Mouse (Mus musculus): Measurements from ENCODE around the gene Rpgrip1. TPM values are rescaled to one million over a fixed set of nuclear protein-coding genes. Genes with fewer than 3 reads are reported as not detected.
"Not testable (repeated sequence)": the region's sequence is repeated elsewhere in the genome, so short reads cannot be mapped to it uniquely, and the experiment has no call there.

The Rpgrip1 gene
- polyA plus RNA-seq (2015; fragmentation: Nextera tagmentation; extraction: Ambion mirVana): 36.2 and 45.4 TPM in 2 replicates

GRCm38 (mm10) chr14:52110346-52110745 lies at the start of gene Rpgrip1:
Gene Rpgrip1 (plus strand): TSS chr14:52110704.
- Histone ChIP-seq H3K27ac (ENCODE audit: low read depth, low read length) (no peak within 1 kb of the TSS), H3K36me3 (ENCODE audit: control insufficient read depth, insufficient read depth, low read length) (no peaks in the 10 kb centered on the region), H3K4me1 (ENCODE audit: control insufficient read depth, insufficient read depth, low read depth, low read length) (no peaks in the 10 kb centered on the region), H3K9ac (ENCODE audit: low read depth, low read length) (no peak within 1 kb of the TSS), H3K9me3 (ENCODE audit: control insufficient read depth, low read length) (no peaks in the 10 kb centered on the region), H3K27me3 (replicated peaks; ENCODE audit: control insufficient read depth, insufficient read depth, low read length) (no peaks in the 10 kb centered on the region), H3K4me3 (ENCODE audit: low read length) (no peak within 1 kb of the TSS), H3K4me2 (ENCODE audit: low read length) (no peak within 1 kb of the TSS)
- WGBS: 91% methylated on average over 4 of the region's 4 CpGs
- no peak for ATAC-seq

GRCm38 (mm10) chr14:52060800-52061199 lies 49.7 kb upstream of the Rpgrip1 start:
- Histone ChIP-seq H3K36me3 (ENCODE audit: control insufficient read depth, insufficient read depth, low read length) (no peaks in the 10 kb centered on the region), H3K9ac (ENCODE audit: low read depth, low read length) (no peak overlapping the region), H3K4me3 (ENCODE audit: low read length) (no peak overlapping the region), H3K27ac (ENCODE audit: low read depth, low read length) (no peak overlapping the region), H3K4me2 (ENCODE audit: low read length) (no peak overlapping the region), H3K27me3 (replicated peaks; ENCODE audit: control insufficient read depth, insufficient read depth, low read length) (no peaks in the 10 kb centered on the region), H3K4me1 (ENCODE audit: control insufficient read depth, insufficient read depth, low read depth, low read length) (no peaks in the 10 kb centered on the region), H3K9me3 (ENCODE audit: control insufficient read depth, low read length) (no peaks in the 10 kb centered on the region)
- WGBS: 72% methylated on average over 1 of the region's 1 CpGs
- no peak for ATAC-seq

DNA sequence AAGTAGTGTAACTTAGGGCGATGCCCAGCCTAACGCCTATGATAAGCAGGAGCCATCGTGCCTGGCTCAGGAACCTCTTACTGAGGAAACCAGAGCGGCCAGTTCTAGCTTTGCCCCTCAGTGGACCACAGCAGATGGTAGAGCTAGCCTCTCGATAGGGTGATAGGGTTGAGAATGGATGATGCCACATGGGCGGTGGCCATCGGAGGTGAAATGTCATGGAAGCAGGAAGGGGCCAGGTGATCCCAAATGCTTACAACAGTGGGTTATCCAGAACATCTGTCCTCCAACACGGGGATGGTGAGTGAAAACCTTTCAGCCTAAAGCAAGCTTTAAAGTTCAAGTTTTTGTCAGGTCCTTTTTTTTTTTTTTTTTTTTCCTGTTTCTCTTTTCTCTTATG lies 48.7 kb upstream of the Rpgrip1 start:
- Histone ChIP-seq H3K27ac (ENCODE audit: low read depth, low read length) (no peak overlapping the region), H3K27me3 (replicated peaks; ENCODE audit: control insufficient read depth, insufficient read depth, low read length) (no peaks in the 10 kb centered on the region), H3K4me3 (ENCODE audit: low read length) (no peak overlapping the region), H3K9me3 (ENCODE audit: control insufficient read depth, low read length) (no peaks in the 10 kb centered on the region), H3K36me3 (ENCODE audit: control insufficient read depth, insufficient read depth, low read length) (no peaks in the 10 kb centered on the region), H3K4me2 (ENCODE audit: low read length) (no peak overlapping the region), H3K9ac (ENCODE audit: low read depth, low read length) (no peak overlapping the region), H3K4me1 (ENCODE audit: control insufficient read depth, insufficient read depth, low read depth, low read length) (no peaks in the 10 kb centered on the region)
- 90% methylated on average over 8 of the region's 8 CpGs for WGBS
- no peak for ATAC-seq

GRCm38 (mm10) chr14:52066135-52066534 lies 44.4 kb upstream of the Rpgrip1 start:
- Histone ChIP-seq H3K27me3 (replicated peaks; ENCODE audit: control insufficient read depth, insufficient read depth, low read length) (no peaks in the 10 kb centered on the region), H3K9me3 (ENCODE audit: control insufficient read depth, low read length) (no peaks in the 10 kb centered on the region), H3K36me3 (ENCODE audit: control insufficient read depth, insufficient read depth, low read length) (peaks cover 3% of the 10 kb centered on the region), H3K4me2 (ENCODE audit: low read length) (no peak overlapping the region), H3K4me1 (ENCODE audit: control insufficient read depth, insufficient read depth, low read depth, low read length) (no peaks in the 10 kb centered on the region), H3K27ac (ENCODE audit: low read depth, low read length) (no peak overlapping the region), H3K9ac (ENCODE audit: low read depth, low read length) (no peak overlapping the region), H3K4me3 (ENCODE audit: low read length) (no peak overlapping the region)
- 69% methylated on average over 4 of the region's 4 CpGs for WGBS
- ATAC-seq: no peak

DNA sequence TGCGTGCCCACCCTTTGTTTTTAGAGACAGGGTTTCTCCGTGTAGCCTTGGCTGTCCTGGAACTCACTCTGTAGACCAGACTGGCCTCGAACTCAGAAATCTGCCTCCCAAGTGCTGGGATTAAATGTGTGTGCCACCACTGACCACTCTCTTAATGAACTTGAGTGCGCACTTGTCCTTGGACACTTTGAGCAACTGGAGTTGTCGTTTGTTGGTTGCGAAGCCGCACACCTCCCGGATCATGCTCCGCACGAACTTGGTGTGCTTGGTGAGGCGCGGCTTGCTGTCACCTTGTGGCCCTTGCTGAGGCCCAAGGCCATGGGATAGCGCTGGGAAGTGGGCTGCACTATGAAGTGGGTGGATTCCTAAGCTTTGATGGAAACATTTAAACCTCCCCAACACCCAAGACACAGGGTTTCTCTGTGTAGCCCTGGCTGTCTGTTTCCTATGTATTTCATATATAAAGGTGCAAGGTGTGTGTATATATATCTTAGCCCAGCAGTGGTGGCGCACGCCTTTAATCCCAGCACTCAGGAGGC lies 38.8 kb upstream of the Rpgrip1 start:
- no peak overlapping the region for H3K9ac ChIP-seq (ENCODE audit: low read depth, low read length)
- H3K27me3 ChIP-seq (replicated peaks; ENCODE audit: control insufficient read depth, insufficient read depth, low read length): no peaks in the 10 kb centered on the region
- H3K4me2 ChIP-seq (ENCODE audit: low read length): no peak overlapping the region
- H3K4me3 ChIP-seq (ENCODE audit: low read length): no peak overlapping the region
- no peak overlapping the region for H3K27ac ChIP-seq (ENCODE audit: low read depth, low read length)
- no peaks in the 10 kb centered on the region for H3K9me3 ChIP-seq (ENCODE audit: control insufficient read depth, low read length)
- ATAC-seq: peak; percentile 50
- H3K36me3 ChIP-seq (ENCODE audit: control insufficient read depth, insufficient read depth, low read length): peaks cover 34% of the 10 kb centered on the region
- H3K4me1 ChIP-seq (ENCODE audit: control insufficient read depth, insufficient read depth, low read depth, low read length): no peaks in the 10 kb centered on the region
- WGBS: 95% methylated on average over 15 of the region's 15 CpGs

DNA sequence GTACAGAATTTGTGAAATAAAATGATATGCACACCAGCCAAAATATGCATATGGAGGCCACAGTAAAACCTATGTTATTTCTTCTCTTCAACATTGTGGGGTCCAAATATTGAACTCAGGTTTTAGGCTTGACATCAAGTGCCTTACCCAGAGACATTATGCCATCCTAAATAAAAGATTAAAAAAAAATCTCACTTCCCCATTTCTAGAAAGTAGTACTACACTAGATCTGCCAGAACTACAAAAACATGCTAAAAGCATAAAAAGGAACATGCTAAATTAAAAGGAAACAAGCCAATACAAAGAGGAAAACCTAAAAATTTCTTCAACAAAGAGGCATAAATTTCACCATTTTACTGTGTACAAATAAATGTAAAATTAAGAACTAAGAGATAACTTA lies 27.4 kb upstream of the Rpgrip1 start:
- H3K4me2 ChIP-seq (ENCODE audit: low read length): no peak overlapping the region
- H3K9ac ChIP-seq (ENCODE audit: low read depth, low read length): no peak overlapping the region
- no peak for ATAC-seq
- H3K4me1 ChIP-seq (ENCODE audit: control insufficient read depth, insufficient read depth, low read depth, low read length): no peaks in the 10 kb centered on the region
- no peak overlapping the region for H3K27ac ChIP-seq (ENCODE audit: low read depth, low read length)
- H3K9me3 ChIP-seq (ENCODE audit: control insufficient read depth, low read length): no peaks in the 10 kb centered on the region
- H3K4me3 ChIP-seq (ENCODE audit: low read length): no peak overlapping the region
- no peaks in the 10 kb centered on the region for H3K27me3 ChIP-seq (replicated peaks; ENCODE audit: control insufficient read depth, insufficient read depth, low read length)
- peaks cover 24% of the 10 kb centered on the region for H3K36me3 ChIP-seq (ENCODE audit: control insufficient read depth, insufficient read depth, low read length)

GRCm38 (mm10) chr14:52094533-52094932 lies 16.0 kb upstream of the Rpgrip1 start:
- no peaks in the 10 kb centered on the region; the same call in none of the 2 replicates for H3K36me3 ChIP-seq (ENCODE audit: control insufficient read depth, insufficient read depth, low read length)
- ATAC-seq: no peak
- H3K27ac ChIP-seq (ENCODE audit: low read depth, low read length): no peak overlapping the region
- H3K4me3 ChIP-seq (ENCODE audit: low read length): no peak overlapping the region
- H3K27me3 ChIP-seq (replicated peaks; ENCODE audit: control insufficient read depth, insufficient read depth, low read length): no peaks in the 10 kb centered on the region
- peaks cover 3% of the 10 kb centered on the region; the same call in 1 of the 2 replicates for H3K4me1 ChIP-seq (ENCODE audit: control insufficient read depth, insufficient read depth, low read depth, low read length)
- 85% methylated on average over 1 of the region's 1 CpGs for WGBS
- H3K4me2 ChIP-seq (ENCODE audit: low read length): no peak overlapping the region
- no peaks in the 10 kb centered on the region for H3K9me3 ChIP-seq (ENCODE audit: control insufficient read depth, low read length)
- H3K9ac ChIP-seq (ENCODE audit: low read depth, low read length): no peak overlapping the region

- H3K36me3 ChIP-seq (ENCODE audit: control insufficient read depth, insufficient read depth, low read length); H3K9ac ChIP-seq (ENCODE audit: low read depth, low read length); H3K4me3 ChIP-seq (ENCODE audit: low read length); H3K4me2 ChIP-seq (ENCODE audit: low read length); H3K27ac ChIP-seq (ENCODE audit: low read depth, low read length); H3K9me3 ChIP-seq (ENCODE audit: control insufficient read depth, low read length); ATAC-seq; H3K27me3 ChIP-seq (replicated peaks; ENCODE audit: control insufficient read depth, insufficient read depth, low read length): not testable (repeated sequence)
- WGBS: 99% methylated on average over 3 of the region's 3 CpGs
- peaks cover 23% of the 10 kb centered on the region for H3K4me1 ChIP-seq (ENCODE audit: control insufficient read depth, insufficient read depth, low read depth, low read length)
These were observed 13.3 kb upstream of the Rpgrip1 start for GRCm38 (mm10) chr14:52097191-52097590.

DNA sequence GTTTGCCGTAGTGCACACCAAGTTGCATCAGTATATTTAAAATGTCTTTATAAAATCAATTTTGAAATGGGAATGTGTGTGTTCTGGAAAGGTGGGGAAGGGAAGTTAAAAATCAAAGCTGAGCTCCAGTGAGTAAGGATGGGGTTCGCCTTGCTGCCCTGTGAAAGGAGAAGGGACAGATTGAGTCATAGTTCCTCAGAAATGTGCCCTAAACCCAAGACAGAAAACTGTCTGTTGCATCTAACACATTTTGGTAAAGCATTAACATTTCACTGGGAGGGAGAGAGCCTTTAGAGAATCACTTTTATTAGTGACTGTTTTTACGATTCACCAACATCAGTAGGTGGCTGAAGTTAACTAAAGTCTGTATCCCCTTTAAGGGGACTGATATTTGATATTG lies 12.1 kb upstream of the Rpgrip1 start:
- not testable (repeated sequence) for H3K36me3 ChIP-seq (ENCODE audit: control insufficient read depth, insufficient read depth, low read length); ATAC-seq; H3K4me2 ChIP-seq (ENCODE audit: low read length); H3K27me3 ChIP-seq (replicated peaks; ENCODE audit: control insufficient read depth, insufficient read depth, low read length); H3K9ac ChIP-seq (ENCODE audit: low read depth, low read length); H3K4me3 ChIP-seq (ENCODE audit: low read length); H3K9me3 ChIP-seq (ENCODE audit: control insufficient read depth, low read length); H3K27ac ChIP-seq (ENCODE audit: low read depth, low read length)
- H3K4me1 ChIP-seq (ENCODE audit: control insufficient read depth, insufficient read depth, low read depth, low read length): peaks cover 28% of the 10 kb centered on the region
- WGBS: 85% methylated on average over 3 of the region's 3 CpGs

GRCm38 (mm10) chr14:52099563-52099962 lies 10.9 kb upstream of the Rpgrip1 start:
- Histone ChIP-seq H3K27ac (ENCODE audit: low read depth, low read length) (no peak overlapping the region), H3K4me1 (ENCODE audit: control insufficient read depth, insufficient read depth, low read depth, low read length) (peaks cover 28% of the 10 kb centered on the region), H3K4me2 (ENCODE audit: low read length) (no peak overlapping the region), H3K9me3 (ENCODE audit: control insufficient read depth, low read length) (no peaks in the 10 kb centered on the region), H3K27me3 (replicated peaks; ENCODE audit: control insufficient read depth, insufficient read depth, low read length) (no peaks in the 10 kb centered on the region), H3K9ac (ENCODE audit: low read depth, low read length) (no peak overlapping the region), H3K4me3 (ENCODE audit: low read length) (no peak overlapping the region), H3K36me3 (ENCODE audit: control insufficient read depth, insufficient read depth, low read length) (no peaks in the 10 kb centered on the region; the same call in none of the 2 replicates)
- no peak for ATAC-seq
- WGBS: 75% methylated on average over 2 of the region's 2 CpGs
